Mouse (Mus musculus) retina, adult 2 months (tissue): ENCODE measurements around the gene Slit1.

ENCODE experiments used
- DNase-seq: peaks from one replicate; pipeline ENCODE4 v3.0.0-alpha.2; 2012; ENCODE audit warnings: low read depth, low spot score

The Slit1 gene

GRCm38 (mm10) chr19:41688251-41688650 lies 55.2 kb downstream of the Slit1 start:
- DNase-seq, result no peak

DNA sequence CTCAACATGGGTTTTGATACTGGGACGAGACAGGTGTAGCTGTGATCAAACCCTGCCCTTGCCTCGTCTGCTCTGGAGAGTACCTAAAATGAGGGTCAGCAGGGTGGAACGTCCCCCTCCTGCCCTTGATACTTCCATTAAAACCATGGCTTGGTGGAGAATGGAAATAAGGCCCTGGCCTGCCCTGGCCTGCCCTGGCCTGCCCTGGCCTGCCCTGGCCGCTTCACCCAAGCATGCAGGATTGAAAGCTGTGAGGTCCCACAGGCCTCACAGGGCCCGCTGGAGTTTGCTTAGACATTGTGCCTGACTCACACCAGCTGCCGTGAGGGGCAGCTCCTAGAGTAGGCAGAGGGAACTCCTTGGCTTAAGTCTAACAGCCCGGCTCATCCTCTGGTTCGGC lies 55.6 kb downstream of the Slit1 start:
- no peak for DNase-seq

DNA sequence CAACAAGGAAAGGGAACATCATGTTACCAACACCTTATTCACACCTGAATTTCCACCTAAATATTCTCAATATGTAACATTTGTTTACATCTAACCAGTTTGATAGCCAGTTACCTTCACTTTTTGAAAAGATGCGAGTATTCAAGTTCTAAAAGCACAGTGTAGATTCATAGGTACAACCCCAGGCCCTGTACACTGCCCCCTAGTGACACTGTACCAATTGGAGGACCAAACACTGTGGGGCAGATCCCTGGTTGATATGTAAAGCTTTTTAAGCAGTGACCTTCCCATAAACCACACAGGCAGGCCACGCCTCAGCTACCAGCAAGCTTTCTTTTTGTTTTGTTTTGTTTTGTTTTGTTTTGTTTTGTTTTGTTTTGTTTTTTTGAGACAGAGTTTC lies 57.3 kb downstream of the Slit1 start:
- no peak for DNase-seq

DNA sequence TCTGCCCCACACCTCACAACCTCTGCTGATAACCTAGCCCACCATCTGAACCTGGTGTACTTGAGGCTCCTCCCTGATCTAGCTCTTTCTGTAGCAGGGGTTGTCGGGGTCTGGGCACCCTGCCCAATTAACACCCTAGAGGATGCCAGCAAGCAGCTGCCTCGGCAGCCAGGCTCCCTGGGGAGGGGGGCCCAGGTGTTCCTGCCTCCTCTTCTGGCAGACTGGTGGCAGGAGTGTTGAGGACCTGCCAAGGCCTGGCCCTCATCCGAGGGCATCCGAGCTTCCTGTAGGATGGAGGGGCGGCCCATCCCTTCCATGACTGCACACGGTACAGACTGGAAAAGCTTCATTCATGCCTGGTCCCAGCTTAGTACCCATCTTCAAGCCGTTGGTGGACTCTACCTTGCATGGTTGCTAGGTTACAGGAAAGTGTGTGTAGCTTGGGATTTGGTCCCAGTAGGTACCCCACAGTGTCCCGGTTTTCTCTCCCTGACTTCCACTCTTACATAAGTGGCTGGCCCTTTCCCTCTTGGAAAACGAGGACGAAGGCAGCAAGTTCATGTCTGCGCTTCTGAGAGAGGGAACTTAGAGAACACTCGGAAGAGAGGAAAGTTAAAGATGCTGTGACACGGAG lies 57.9 kb downstream of the Slit1 start:
- DNase-seq, result no peak

DNA sequence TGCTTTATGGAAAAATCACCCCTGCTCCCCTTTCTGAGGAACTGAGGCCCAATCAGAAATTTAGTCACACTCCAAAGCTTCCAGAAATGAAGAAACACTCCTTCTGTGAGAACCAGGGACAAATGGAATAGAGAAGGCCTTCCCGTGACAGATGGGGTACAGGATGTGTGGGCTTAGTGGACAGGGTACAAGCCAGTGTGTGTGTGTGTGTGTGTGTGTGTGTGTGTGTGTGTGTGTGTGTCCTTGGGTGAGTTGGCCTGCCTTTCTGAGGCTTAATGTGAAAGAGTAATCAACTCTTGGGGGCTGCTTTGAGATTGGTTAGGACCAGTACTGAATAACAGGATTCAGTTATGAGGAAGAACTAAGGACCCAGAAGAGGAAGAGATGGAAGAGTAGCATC lies 58.6 kb downstream of the Slit1 start:
- no peak for DNase-seq

GRCm38 (mm10) chr19:41683951-41684350 lies 59.5 kb downstream of the Slit1 start:
- DNase-seq, result no peak

- no peak for DNase-seq
Observed at GRCm38 (mm10) chr19:41680267-41680666, 63.2 kb downstream of the Slit1 start.

GRCm38 (mm10) chr19:41679028-41679427 lies 64.4 kb downstream of the Slit1 start:
- no peak for DNase-seq

GRCm38 (mm10) chr19:41677575-41677974 lies 65.9 kb downstream of the Slit1 start:
- DNase-seq, result no peak

- no peak for DNase-seq
Observed at GRCm38 (mm10) chr19:41675583-41675982, 67.9 kb downstream of the Slit1 start.

GRCm38 (mm10) chr19:41674366-41674765 lies 69.1 kb downstream of the Slit1 start:
- DNase-seq, result no peak

DNA sequence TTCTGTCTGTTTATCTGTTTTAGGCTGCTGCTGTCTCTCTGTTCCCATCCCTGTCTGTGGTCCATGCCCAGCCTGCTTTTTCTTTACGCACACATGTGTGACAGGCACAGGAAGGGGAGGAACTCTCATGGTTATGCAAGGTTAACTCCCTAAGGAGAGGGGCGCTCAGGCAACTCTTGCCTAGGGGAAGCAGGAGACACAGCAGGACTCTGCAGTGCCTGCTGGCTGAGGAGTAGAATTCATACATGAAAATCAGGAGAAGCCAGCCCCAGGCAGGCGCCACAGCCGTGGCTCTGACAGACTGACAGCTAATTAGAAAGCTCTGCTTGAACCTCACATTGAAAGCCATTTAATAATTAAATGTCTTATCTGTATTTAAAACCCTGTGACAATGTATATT lies 70.6 kb downstream of the Slit1 start:
- no peak for DNase-seq

- DNase-seq, result no peak
Observed at GRCm38 (mm10) chr19:41670931-41671330, 72.5 kb downstream of the Slit1 start.

DNA sequence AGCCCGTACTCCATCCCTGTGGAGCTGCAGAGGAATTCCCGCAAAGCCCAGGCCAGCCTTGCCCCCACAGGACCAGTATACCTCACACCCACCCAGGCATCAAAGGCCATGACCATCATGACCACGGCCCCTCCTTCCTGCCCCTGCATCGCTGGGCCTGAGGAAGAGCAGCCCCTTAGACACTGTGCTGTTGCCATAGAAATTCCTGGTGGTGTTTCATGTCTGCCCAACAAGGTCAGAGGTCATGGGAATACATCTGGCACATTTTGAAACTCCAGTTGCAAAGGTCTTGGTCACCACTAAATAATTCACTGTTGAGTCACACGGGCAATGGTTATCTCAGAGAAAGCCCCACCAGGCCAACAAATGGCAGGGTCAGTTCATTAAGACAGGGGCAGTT lies 73.0 kb downstream of the Slit1 start:
- no peak for DNase-seq

DNA sequence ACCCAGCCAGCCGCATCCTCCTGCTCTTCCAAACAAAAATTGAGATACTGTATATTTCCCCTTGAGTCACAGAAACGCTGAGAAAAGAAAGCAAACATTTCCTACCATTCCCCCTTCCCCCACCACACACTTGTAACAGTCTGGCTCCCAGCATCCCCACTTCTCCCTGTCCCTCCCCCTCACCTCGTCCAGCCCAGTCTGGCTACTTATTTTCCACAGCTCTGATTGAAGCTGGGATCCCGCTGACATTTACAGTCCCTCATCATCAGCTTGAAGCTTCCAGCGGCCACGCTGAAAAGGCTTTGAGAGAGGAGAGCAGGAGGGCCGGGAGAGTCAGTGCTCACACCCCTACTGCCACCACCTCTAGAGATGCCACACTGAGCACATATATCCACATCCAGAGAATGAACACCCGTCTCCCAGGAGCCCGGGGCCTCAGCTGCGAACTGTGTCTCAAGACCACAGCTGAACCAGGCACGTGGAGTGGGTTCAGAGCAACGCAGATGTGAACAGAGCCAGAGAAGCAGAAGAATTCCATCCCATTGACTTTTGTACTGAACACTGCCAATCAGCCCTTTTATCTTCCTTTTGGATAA lies 73.6 kb downstream of the Slit1 start:
- no peak for DNase-seq

DNA sequence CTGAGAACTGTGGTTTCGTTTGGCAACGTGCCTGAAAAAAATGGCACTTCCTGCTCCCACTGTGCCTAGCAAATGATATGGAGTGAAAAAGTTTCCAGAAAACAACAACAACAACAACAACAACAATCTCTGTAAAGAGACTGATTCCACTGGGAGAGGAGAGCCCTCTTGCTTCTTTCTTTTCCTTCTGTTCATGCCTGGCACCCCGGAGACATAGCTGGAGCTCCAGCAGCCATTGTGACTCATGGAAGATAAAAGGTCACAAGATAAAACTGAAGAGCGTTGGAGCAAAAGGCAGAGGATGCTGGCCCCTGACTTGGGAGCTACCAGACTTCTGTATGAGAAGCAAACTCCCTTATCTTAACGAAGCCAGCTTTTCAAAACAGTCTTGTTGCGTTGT lies 75.9 kb downstream of the Slit1 start:
- DNase-seq, result no peak

GRCm38 (mm10) chr19:41665941-41666340 lies 77.5 kb downstream of the Slit1 start:
- DNase-seq, result no peak

DNA sequence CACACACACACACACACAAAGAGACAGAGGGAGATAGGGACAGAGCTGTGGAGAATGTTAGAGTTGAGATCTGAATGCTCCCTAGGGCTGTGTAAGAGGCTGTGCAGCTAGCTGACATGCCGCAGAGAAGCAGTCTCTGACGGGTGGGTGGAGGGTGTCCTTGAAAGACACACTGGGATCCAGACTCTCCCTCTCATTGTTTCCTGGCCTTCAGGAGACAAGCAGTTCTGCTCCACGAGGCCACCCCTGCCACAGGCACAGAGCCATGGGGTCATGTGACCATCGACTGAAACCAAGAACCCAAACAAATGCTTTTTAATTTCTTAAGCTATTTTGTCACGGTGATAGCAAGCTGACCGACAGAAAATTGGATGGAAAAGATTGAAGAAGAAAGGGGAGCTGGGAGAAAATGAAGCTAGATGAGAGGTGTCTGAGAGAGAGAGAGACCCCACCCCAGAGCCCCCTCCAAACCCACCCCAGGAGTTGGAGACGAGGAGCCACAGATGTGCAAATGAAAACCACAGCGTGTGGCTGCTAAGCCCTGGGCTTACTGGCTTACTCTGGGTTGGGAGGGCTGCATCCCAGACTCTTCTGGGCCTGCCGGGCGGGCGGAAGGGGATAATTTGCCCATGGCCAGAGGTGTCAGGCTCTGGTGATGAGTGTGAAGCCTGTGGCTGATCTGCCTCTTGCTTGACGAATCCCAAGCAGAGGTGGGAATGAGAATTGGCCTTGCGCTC lies 79.8 kb downstream of the Slit1 start:
- no peak for DNase-seq

DNA sequence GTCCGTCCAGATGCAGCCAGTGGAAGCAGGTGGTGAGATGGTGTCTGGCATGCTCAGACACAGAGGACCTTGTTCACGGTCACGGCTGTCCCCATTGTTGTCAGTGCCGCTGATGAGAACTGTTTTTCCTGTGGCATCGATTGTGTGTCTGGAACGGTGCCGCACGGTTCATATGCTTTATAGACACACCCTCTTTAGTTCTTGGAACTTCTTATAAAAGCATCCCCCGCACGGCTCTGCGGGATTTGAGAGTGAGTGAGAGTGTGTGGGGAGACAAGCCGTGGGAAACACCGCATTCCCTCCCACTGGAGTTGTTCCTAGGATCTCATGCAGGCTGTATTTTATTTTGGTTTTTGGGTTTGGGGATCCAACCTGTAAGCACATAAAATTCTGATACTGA lies 82.0 kb downstream of the Slit1 start:
- DNase-seq, result no peak

- DNase-seq, result no peak
Observed at GRCm38 (mm10) chr19:41660999-41661374, 82.5 kb downstream of the Slit1 start.

DNA sequence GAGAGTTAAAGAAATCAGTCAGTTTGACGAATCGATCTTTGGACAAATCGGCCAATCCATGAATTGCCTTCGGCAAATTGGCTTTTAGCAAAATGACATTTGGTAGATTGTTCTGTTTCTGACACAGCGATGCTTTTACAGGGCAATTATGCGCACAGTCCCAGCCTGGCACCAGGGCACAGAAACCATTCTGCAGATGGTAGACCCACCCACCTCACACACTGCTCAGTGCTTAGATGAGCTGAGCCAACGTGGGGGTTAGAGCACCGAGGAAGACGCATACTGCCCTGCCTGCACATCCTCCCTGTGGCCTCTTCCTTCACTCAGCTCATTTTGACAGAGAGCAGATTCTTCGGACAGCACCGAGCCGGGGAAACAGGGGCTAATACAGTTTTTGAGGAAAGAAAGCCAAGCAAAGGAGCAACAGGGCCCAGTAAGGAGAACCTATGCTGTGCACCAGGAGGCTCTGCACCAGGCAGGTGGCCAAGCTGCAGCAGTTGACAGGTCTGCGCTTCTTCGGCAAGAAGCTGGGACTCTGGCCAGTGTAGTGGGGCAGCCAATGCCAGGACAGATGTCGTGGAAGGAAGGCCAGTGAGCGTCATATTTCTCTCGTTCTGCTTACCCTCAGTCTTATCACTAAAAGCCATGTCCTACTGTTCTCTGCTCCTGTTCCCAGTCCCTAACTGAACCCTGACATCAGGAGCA lies 83.0 kb downstream of the Slit1 start:
- no peak for DNase-seq

DNA sequence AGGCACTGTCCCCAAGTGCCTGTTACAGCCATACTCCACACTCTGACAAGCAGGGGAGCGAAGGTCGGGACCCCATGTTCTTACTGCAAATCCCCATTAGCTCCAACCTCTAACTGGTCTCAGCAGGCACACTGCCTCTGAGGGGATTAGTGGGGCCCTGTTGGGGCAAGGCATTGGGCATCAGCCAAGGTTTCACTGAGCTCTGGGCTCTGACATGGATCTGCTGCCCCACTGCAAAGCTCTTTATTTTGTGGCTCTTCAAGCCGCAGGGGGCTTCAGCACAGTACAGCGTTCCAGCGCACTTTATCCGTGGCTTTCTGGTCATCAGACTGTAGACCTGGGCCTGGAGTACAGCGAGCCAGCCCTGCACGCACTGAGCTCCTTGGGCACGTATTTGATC lies 86.0 kb downstream of the Slit1 start:
- DNase-seq, result peak; percentile 52

GRCm38 (mm10) chr19:41656671-41657070 lies 86.8 kb downstream of the Slit1 start:
- DNase-seq, result no peak
